Mouse (Mus musculus): ENCODE results near the gene Serpina3c. TPM values are rescaled to one million over a fixed set of nuclear protein-coding genes. Genes with fewer than 3 reads are reported as not detected.

Serpina3c gene
- 1.3 and 2.2 TPM in 2 replicates for polyA plus RNA-seq (2011; ENCODE audit: insufficient read depth, insufficient read length, low replicate concordance, missing spikeins)

DNA sequence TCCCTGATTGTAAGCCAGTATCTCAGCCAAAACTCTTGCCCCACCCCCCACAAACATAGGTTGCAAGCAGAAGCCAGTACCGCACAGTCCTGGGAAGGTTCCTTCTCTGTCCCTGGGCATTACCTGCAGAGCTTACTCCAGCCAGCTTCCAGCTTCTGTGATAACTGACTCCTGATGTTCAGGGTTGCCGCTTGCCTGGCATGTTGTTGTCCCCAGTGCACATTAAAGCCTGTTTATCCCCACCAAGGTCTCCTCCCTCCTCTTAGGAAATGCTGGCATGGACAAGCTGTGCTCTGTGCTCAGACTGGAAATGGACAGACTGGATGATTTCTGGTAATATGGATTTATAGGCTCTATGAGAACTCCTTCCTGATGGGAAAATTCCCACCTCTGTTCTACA is at the start of gene Serpina3c:
Gene Serpina3c (minus strand): TSS at position 215 of the 400 bp plus-strand sequence.
- 88% methylated on average over 2 of the region's 2 CpGs for WGBS
- H3K4me1 ChIP-seq (ENCODE audit: control insufficient read depth, insufficient read depth, low read length), result no peaks in the 10 kb centered on the region
- no peak within 1 kb of the TSS for H3K27ac ChIP-seq (ENCODE audit: control insufficient read depth, insufficient read depth, low read depth, low read length, poor library complexity)
- TF ChIP-seq CTCF (IDR thresholded peaks at IDR 0.05; ENCODE audit: control insufficient read depth, insufficient read depth, low read length) (no peak), POLR2A (IDR thresholded peaks at IDR 0.05; ENCODE audit: borderline replicate concordance, control insufficient read depth, low read depth, low read length) (no peak)
- no peak within 1 kb of the TSS for H3K4me3 ChIP-seq (replicated peaks; ENCODE audit: control insufficient read depth, low read depth, low read length)

GRCm38 (mm10) chr12:104190852-104191251 is 37.2 kb upstream of the Serpina3c start:
- H3K4me1 ChIP-seq (ENCODE audit: control insufficient read depth, insufficient read depth, low read length), result no peaks in the 10 kb centered on the region
- TF ChIP-seq CTCF (IDR thresholded peaks at IDR 0.05; ENCODE audit: control insufficient read depth, insufficient read depth, low read length) (no peak), POLR2A (IDR thresholded peaks at IDR 0.05; ENCODE audit: borderline replicate concordance, control insufficient read depth, low read depth, low read length) (no peak)
- H3K27ac ChIP-seq (ENCODE audit: control insufficient read depth, insufficient read depth, low read depth, low read length, poor library complexity), result no peak overlapping the region
- H3K4me3 ChIP-seq (replicated peaks; ENCODE audit: control insufficient read depth, low read depth, low read length), result no peak overlapping the region

DNA sequence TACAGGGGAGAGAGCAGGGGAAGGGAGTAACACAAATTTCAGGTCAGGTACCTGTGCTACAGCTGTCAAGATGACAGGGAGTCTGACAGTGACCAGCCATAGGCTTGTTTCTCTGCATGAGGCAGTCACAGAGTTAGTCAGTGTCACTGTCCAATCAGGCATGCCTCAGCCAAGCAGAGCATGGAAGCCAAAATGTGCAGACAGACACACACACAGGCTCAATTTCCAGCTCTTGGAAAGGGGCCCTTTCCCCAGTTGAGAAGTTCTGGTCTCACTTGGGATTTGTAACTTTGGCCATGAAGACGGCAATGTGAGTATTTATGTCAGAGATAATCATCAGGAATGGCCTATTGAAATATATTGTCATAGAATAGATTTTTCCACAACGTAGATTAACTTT is 35.6 kb upstream of the Serpina3c start:
- Histone ChIP-seq H3K27ac (ENCODE audit: control insufficient read depth, insufficient read depth, low read depth, low read length, poor library complexity) (no peak overlapping the region), H3K4me3 (replicated peaks; ENCODE audit: control insufficient read depth, low read depth, low read length) (no peak overlapping the region), H3K4me1 (ENCODE audit: control insufficient read depth, insufficient read depth, low read length) (no peaks in the 10 kb centered on the region)
- TF ChIP-seq POLR2A (IDR thresholded peaks at IDR 0.05; ENCODE audit: borderline replicate concordance, control insufficient read depth, low read depth, low read length) (no peak), CTCF (IDR thresholded peaks at IDR 0.05; ENCODE audit: control insufficient read depth, insufficient read depth, low read length) (no peak)
- 73% methylated on average over 2 of the region's 2 CpGs for WGBS

GRCm38 (mm10) chr12:104186041-104186581 is 32.4 kb upstream of the Serpina3c start:
- Histone ChIP-seq H3K4me1 (ENCODE audit: control insufficient read depth, insufficient read depth, low read length) (no peaks in the 10 kb centered on the region), H3K27ac (ENCODE audit: control insufficient read depth, insufficient read depth, low read depth, low read length, poor library complexity) (no peak overlapping the region), H3K4me3 (replicated peaks; ENCODE audit: control insufficient read depth, low read depth, low read length) (no peak overlapping the region)
- TF ChIP-seq CTCF (IDR thresholded peaks at IDR 0.05; ENCODE audit: control insufficient read depth, insufficient read depth, low read length) (no peak), POLR2A (IDR thresholded peaks at IDR 0.05; ENCODE audit: borderline replicate concordance, control insufficient read depth, low read depth, low read length) (no peak)
- 57% methylated on average over 3 of the region's 3 CpGs for WGBS

DNA sequence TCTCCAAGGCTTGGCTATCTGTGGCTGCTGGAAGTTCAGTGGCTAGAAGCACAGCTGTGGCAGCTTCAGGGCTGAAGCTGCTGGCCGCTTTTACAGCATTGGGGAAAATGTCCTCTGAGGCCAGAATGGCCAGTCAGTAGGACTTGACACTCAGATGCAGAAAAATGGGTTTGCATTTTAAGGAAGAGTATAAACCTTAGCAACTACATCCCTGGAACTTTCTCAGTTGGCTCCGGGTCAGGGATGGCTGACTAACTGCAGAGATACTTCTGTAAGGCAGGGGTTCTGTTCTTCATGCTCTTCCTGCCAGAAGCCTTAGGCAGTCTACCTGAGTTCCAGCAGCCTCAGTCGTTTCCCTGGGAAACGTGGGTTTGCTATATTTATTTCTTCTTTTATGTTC is 31.4 kb upstream of the Serpina3c start:
- Histone ChIP-seq H3K4me3 (replicated peaks; ENCODE audit: control insufficient read depth, low read depth, low read length) (no peak overlapping the region), H3K27ac (ENCODE audit: control insufficient read depth, insufficient read depth, low read depth, low read length, poor library complexity) (no peak overlapping the region), H3K4me1 (ENCODE audit: control insufficient read depth, insufficient read depth, low read length) (no peaks in the 10 kb centered on the region)
- TF ChIP-seq POLR2A (IDR thresholded peaks at IDR 0.05; ENCODE audit: borderline replicate concordance, control insufficient read depth, low read depth, low read length) (no peak), CTCF (IDR thresholded peaks at IDR 0.05; ENCODE audit: control insufficient read depth, insufficient read depth, low read length) (no peak)
- WGBS, result 57% methylated on average over 4 of the region's 4 CpGs

DNA sequence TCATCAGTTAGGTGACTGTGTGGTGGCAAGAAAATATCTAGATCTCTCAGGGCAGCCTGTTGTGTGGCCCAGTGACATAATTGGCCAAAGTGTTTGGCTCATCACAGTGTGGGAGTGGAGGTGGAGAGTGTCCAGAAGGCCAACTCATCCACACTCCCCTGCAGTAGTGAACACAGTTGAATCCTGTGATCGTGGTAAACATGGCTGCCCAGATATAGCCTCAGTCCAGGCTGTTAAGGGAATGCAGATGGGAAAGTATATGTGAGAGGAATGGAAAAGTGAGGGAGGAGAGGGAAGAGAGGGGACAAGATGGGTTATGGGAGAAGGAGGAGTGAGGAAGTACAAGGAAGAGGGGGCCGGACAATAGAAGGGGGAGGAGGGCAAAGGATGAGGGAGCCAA is 25.3 kb upstream of the Serpina3c start:
- 69% methylated on average over 2 of the region's 2 CpGs for WGBS
- Histone ChIP-seq H3K27ac (ENCODE audit: control insufficient read depth, insufficient read depth, low read depth, low read length, poor library complexity) (no peak overlapping the region), H3K4me1 (ENCODE audit: control insufficient read depth, insufficient read depth, low read length) (no peaks in the 10 kb centered on the region), H3K4me3 (replicated peaks; ENCODE audit: control insufficient read depth, low read depth, low read length) (no peak overlapping the region)
- TF ChIP-seq CTCF (IDR thresholded peaks at IDR 0.05; ENCODE audit: control insufficient read depth, insufficient read depth, low read length) (no peak), POLR2A (IDR thresholded peaks at IDR 0.05; ENCODE audit: borderline replicate concordance, control insufficient read depth, low read depth, low read length) (no peak)

- no peaks in the 10 kb centered on the region for H3K4me1 ChIP-seq (ENCODE audit: control insufficient read depth, insufficient read depth, low read length)
- TF ChIP-seq POLR2A (IDR thresholded peaks at IDR 0.05; ENCODE audit: borderline replicate concordance, control insufficient read depth, low read depth, low read length) (no peak), CTCF (IDR thresholded peaks at IDR 0.05; ENCODE audit: control insufficient read depth, insufficient read depth, low read length) (no peak)
- H3K4me3 ChIP-seq (replicated peaks; ENCODE audit: control insufficient read depth, low read depth, low read length), result no peak overlapping the region
- H3K27ac ChIP-seq (ENCODE audit: control insufficient read depth, insufficient read depth, low read depth, low read length, poor library complexity), result no peak overlapping the region
These were observed 24.9 kb upstream of the Serpina3c start for GRCm38 (mm10) chr12:104178577-104178976.

DNA sequence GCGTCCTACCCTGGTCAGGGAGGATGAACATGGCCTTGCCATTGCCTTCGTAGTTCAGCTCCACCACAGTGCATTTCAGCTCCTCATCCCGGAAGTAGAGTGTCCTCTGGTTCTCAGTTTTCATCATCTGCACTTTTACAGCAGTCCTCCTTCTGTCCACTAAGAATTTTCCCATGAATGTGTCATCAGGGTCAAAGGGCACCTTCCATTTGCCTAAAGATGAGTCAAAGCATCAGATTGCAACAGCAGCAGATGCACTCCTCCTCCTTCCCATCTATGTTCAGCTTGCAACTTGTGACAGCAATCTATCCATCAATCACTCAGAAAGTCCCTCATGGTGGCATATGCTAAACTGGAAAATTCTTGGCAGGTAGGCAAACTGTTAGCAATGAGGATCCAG is 22.0 kb upstream of the Serpina3c start:
- H3K27ac ChIP-seq (ENCODE audit: control insufficient read depth, insufficient read depth, low read depth, low read length, poor library complexity), result no peak overlapping the region
- TF ChIP-seq POLR2A (IDR thresholded peaks at IDR 0.05; ENCODE audit: borderline replicate concordance, control insufficient read depth, low read depth, low read length) (no peak), CTCF (IDR thresholded peaks at IDR 0.05; ENCODE audit: control insufficient read depth, insufficient read depth, low read length) (no peak)
- H3K4me3 ChIP-seq (replicated peaks; ENCODE audit: control insufficient read depth, low read depth, low read length), result no peak overlapping the region
- WGBS, result 72% methylated on average over 3 of the region's 3 CpGs
- H3K4me1 ChIP-seq (ENCODE audit: control insufficient read depth, insufficient read depth, low read length), result no peaks in the 10 kb centered on the region

DNA sequence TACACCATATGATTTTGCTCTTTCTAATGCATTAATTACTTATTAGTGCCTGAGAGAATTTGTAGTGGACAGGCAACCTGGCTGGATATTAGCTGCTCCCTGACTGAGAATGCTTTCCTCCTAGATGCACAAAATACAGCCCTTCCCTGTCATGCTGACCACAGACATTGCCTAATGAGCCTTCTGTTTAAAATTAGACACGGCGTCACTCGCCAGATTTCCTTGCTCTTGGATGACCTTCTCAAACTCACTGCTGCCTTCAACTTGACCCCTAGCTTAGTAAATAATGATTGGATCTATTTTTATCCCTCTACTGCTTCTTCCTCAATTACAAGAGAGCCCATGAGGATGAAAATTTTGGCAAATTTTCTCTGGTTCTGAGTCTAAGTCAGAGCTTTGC is 21.1 kb upstream of the Serpina3c start:
- 17% methylated on average over 3 of the region's 3 CpGs for WGBS
- Histone ChIP-seq H3K4me1 (ENCODE audit: control insufficient read depth, insufficient read depth, low read length) (no peaks in the 10 kb centered on the region), H3K27ac (ENCODE audit: control insufficient read depth, insufficient read depth, low read depth, low read length, poor library complexity) (no peak overlapping the region), H3K4me3 (replicated peaks; ENCODE audit: control insufficient read depth, low read depth, low read length) (no peak overlapping the region)
- TF ChIP-seq POLR2A (IDR thresholded peaks at IDR 0.05; ENCODE audit: borderline replicate concordance, control insufficient read depth, low read depth, low read length), result no peak
- TF ChIP-seq CTCF (IDR thresholded peaks at IDR 0.05; ENCODE audit: control insufficient read depth, insufficient read depth, low read length), result no peak

Measured in bone marrow, adult 2 months (tissue).